Mouse (Mus musculus) liver, adult 10 weeks (tissue): ENCODE results near the gene Olfr50. TPM values are rescaled to one million over a fixed set of nuclear protein-coding genes. Genes with fewer than 3 reads are reported as not detected.

Experiments used
- polyA plus RNA-seq: library from polyadenylated mRNA; stranded (reverse); fragments of 350-450 nt; fragmentation: Illumina TruSeq; extraction: RNeasy Lipid Tissue Mini Kit (QIAGEN cat#74804); gene quantifications from one replicate; pipeline ENCODE4 v1.2.3, GENCODE M21; 2014; ENCODE audit warnings: low read depth, low replicate concordance

Gene Olfr50
- polyA plus RNA-seq: not detected

GRCm38 (mm10) chr2:36790238-36790637 lies at the start of gene Olfr50:
TSS of gene Olfr50 (plus strand) at chr2:36790538.

GRCm38 (mm10) chr2:36783976-36784375 lies 6.4 kb upstream of the Olfr50 start, which contains the start of gene Olfr348:
TSS of gene Olfr348 (plus strand) at chr2:36784276.

GRCm38 (mm10) chr2:36816932-36817331 lies 26.6 kb downstream of the Olfr50 start, which contains the start of gene Olfr3:
TSS of gene Olfr3 (minus strand) at chr2:36817032.

GRCm38 (mm10) chr2:36846010-36846409 lies 55.7 kb downstream of the Olfr50 start, which contains the start of gene Olfr350:
TSS of gene Olfr350 (plus strand) at chr2:36846310.

Other genes with a start within 250 kb of the Olfr50 start
- gene Olfr344, start 223.9 kb upstream of the Olfr50 start, polyA plus RNA-seq: not detected
- gene Olfr345, start 150.5 kb upstream of the Olfr50 start, polyA plus RNA-seq: not detected
- not detected for gene Olfr346, start 104.8 kb upstream of the Olfr50 start, polyA plus RNA-seq
- gene Olfr347, start 58.6 kb upstream of the Olfr50 start, polyA plus RNA-seq: not detected
- not detected for gene Olfr348, start 6.3 kb upstream of the Olfr50 start, polyA plus RNA-seq
- gene Olfr3, start 26.5 kb downstream of the Olfr50 start, polyA plus RNA-seq: not detected
- not detected for gene Olfr350, start 55.8 kb downstream of the Olfr50 start, polyA plus RNA-seq
- gene Olfr351, start 72.1 kb downstream of the Olfr50 start, polyA plus RNA-seq: not detected
- not detected for gene Olfr352, start 77.9 kb downstream of the Olfr50 start, polyA plus RNA-seq
- not detected for gene Olfr353, start 102.4 kb downstream of the Olfr50 start, polyA plus RNA-seq
- not detected for gene Olfr354, start 115.1 kb downstream of the Olfr50 start, polyA plus RNA-seq
- gene Olfr355, start 138.4 kb downstream of the Olfr50 start, polyA plus RNA-seq: not detected
- gene Olfr356, start 146.6 kb downstream of the Olfr50 start, polyA plus RNA-seq: not detected
- gene Olfr357, start 203.3 kb downstream of the Olfr50 start, polyA plus RNA-seq: not detected
- gene Olfr358, start 218.8 kb downstream of the Olfr50 start, polyA plus RNA-seq: not detected